Mouse (Mus musculus): Measurements from ENCODE around the gene Spata3. TPM values are rescaled to one million over a fixed set of nuclear protein-coding genes. Genes with fewer than 3 reads are reported as not detected.

The Spata3 gene
- polyA plus RNA-seq, 1 experiment from 2014 or later: 0.32 TPM

DNA sequence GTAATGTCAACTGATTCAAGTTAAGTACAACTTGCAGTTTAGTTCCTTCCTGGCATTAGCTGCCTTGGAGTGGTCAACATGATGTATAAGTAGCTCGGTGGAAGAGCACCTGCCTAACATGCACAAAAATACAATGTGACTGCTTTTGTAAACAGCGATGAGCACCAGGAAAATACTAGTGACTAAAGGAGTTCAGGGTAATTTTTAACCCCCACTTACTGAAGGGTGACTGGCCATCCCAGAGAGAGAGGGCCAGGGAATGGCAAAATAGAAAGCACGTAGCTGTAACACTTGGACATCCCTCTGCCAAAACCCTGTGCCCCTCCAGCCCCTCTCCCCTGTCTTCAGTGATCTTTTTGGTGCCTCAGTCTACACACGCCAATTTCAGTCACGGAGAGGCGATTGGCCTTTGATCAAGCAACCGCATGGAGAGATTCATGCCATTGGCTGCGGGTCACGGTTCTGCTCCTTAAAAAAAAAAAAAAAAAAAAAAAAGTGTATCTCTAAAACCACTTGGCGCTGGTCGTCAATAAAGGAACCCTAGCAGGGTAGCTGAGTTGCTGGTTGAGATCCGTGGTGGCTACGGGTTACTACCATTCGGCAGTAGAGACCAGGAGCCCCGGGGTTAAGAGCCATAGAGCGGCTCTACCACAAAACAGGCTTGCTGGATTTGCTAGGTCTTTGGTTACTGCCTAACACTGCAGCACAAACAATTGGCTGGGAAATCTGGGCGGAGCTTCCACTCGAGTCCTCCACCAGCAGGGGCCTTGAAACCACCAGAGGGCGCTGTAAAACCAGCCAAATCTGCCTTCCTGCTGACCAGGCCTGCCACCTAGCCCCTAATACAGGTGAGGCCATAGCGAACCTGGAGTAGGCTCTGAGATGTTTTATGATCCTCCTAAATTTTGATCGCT, 42.5 kb downstream of the Spata3 start:
- H3K27ac ChIP-seq (replicated peaks; ENCODE audit: low read depth, low read length): peak overlapping the region; percentile 50
- DNase-seq: peak; percentile 96
- no peaks in the 10 kb centered on the region for H3K4me1 ChIP-seq (ENCODE audit: control insufficient read depth, insufficient read depth, low read length)
- no peaks in the 10 kb centered on the region for H3K9me3 ChIP-seq (ENCODE audit: control insufficient read depth, low read length)
- 8% methylated on average over 21 of the region's 21 CpGs for WGBS
- peak overlapping the region; percentile 30 for H3K4me3 ChIP-seq (replicated peaks; ENCODE audit: low read depth, low read length)
- no peaks in the 10 kb centered on the region for H3K27me3 ChIP-seq (ENCODE audit: control insufficient read depth, insufficient read depth, low read length)
- H3K36me3 ChIP-seq (ENCODE audit: control insufficient read depth, insufficient read depth, low read length): no peaks in the 10 kb centered on the region
- H3K4me2 ChIP-seq (ENCODE audit: low read length): peak overlapping the region; percentile 54
- peak; percentile 80 for ATAC-seq (ENCODE audit: low FRiP score, low TSS enrichment)
- H3K9ac ChIP-seq (replicated peaks; ENCODE audit: low read length): peak overlapping the region; percentile 42

DNA sequence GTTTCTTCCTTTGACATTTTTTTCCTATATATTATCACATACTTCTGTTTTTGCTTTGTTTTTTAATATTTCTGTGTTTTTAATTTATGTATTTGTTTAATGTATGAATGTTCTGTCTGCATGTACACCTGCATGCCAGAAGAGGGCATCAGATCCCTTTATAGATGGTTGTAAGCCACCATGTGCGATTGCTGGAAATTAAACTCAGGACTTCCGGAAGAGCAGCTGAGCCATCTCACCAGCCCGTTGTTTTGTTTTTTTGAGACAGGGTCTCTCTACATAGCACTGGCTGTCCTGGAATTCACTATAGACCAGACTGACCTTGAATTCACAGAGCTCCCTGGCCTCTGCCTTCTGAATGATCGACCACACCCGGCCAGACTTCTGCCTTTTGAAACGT, 45.9 kb downstream of the Spata3 start:
- no peak overlapping the region for H3K27ac ChIP-seq (replicated peaks; ENCODE audit: low read depth, low read length)
- no peak overlapping the region for H3K9ac ChIP-seq (replicated peaks; ENCODE audit: low read length)
- WGBS: 87% methylated on average over 6 of the region's 6 CpGs
- no peaks in the 10 kb centered on the region for H3K36me3 ChIP-seq (ENCODE audit: control insufficient read depth, insufficient read depth, low read length)
- H3K27me3 ChIP-seq (ENCODE audit: control insufficient read depth, insufficient read depth, low read length): no peaks in the 10 kb centered on the region
- DNase-seq: no peak
- H3K4me3 ChIP-seq (replicated peaks; ENCODE audit: low read depth, low read length): no peak overlapping the region
- peaks cover 9% of the 10 kb centered on the region for H3K4me1 ChIP-seq (ENCODE audit: control insufficient read depth, insufficient read depth, low read length)
- ATAC-seq (ENCODE audit: low FRiP score, low TSS enrichment): no peak
- no peaks in the 10 kb centered on the region for H3K9me3 ChIP-seq (ENCODE audit: control insufficient read depth, low read length)
- H3K4me2 ChIP-seq (ENCODE audit: low read length): no peak overlapping the region

DNA sequence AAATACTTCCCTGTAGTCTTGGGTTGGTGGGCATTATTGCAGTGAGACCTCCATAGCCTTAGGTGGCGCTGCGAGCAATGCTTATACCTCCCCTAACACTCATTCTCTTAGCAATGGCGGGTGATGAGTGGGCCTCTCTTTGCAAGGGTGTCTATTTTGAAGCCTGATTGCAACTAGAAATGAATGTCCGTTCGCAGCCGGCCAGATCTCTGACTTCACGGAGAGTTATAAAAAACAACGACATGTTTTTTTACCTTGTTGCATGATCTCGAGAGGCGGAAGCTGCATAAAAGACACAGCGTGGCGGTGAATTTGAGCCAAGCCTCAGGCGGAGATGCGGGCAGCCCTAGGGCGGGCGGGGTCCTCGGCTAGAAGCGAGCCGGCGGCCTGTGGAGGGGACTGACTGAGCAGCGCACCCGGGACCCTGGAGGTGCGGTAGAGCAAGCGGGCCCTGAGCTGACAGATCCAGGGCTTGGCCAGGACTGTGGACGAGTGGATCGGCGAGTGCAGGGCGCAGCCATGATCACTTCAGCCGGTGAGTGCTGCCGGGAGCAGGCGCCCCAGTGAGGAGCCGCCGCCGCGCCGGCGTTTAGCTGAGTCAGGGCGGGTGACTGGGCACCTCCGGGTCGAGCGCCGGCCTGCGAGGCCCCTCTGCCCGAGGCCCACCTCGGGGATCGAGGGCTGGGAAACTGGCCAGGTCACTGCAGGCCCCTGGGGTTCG, 47.8 kb downstream of the Spata3 start, which contains the start of gene Psmd1:
Gene Psmd1, plus strand, starts transcription at position 117 of the 721 bp plus-strand sequence.
- WGBS: 0% methylated on average over 47 of the region's 47 CpGs
- DNase-seq (peak; percentile 95), ATAC-seq (ENCODE audit: low FRiP score, low TSS enrichment) (peak; percentile 93)
- peak within 1 kb of the TSS; percentile 79 for H3K27ac ChIP-seq (replicated peaks; ENCODE audit: low read depth, low read length)
- H3K4me1 ChIP-seq (ENCODE audit: control insufficient read depth, insufficient read depth, low read length): peaks cover 9% of the 10 kb centered on the region
- H3K9me3 ChIP-seq (ENCODE audit: control insufficient read depth, low read length): no peaks in the 10 kb centered on the region
- peak within 1 kb of the TSS; percentile 99 for H3K4me3 ChIP-seq (replicated peaks; ENCODE audit: low read depth, low read length)
- no peaks in the 10 kb centered on the region for H3K27me3 ChIP-seq (ENCODE audit: control insufficient read depth, insufficient read depth, low read length)
- H3K36me3 ChIP-seq (ENCODE audit: control insufficient read depth, insufficient read depth, low read length): no peaks in the 10 kb centered on the region
- peak within 1 kb of the TSS; percentile 95 for H3K9ac ChIP-seq (replicated peaks; ENCODE audit: low read length)
- H3K4me2 ChIP-seq (ENCODE audit: low read length): peak within 1 kb of the TSS; percentile 95

DNA sequence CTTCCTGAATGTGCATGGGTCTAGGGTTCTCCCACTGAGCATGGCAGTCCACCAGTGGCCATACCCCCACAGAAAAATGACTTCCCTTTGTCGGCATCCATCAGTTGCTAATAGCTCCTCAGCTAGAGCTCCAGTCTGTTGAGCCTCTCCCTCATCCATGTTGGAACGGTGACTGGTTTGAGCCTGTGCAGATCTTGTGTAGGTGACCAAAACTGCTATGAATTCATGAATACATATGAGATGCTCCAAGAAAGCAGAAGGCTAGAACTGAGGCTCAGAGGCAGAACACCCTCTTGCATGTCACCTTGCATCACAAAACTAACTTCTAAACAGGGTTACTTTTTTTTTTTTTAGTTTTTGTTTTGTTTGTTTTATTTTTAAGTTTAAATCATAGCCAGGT, 59.9 kb downstream of the Spata3 start:
- Histone ChIP-seq H3K27ac (replicated peaks; ENCODE audit: low read depth, low read length) (no peak overlapping the region), H3K27me3 (ENCODE audit: control insufficient read depth, insufficient read depth, low read length) (no peaks in the 10 kb centered on the region), H3K4me3 (replicated peaks; ENCODE audit: low read depth, low read length) (no peak overlapping the region), H3K4me2 (ENCODE audit: low read length) (no peak overlapping the region), H3K9ac (replicated peaks; ENCODE audit: low read length) (no peak overlapping the region), H3K9me3 (ENCODE audit: control insufficient read depth, low read length) (no peaks in the 10 kb centered on the region), H3K36me3 (ENCODE audit: control insufficient read depth, insufficient read depth, low read length) (peaks cover 80% of the 10 kb centered on the region), H3K4me1 (ENCODE audit: control insufficient read depth, insufficient read depth, low read length) (no peaks in the 10 kb centered on the region)
- 99% methylated on average over 2 of the region's 2 CpGs for WGBS
- ATAC-seq (ENCODE audit: low FRiP score, low TSS enrichment): no peak
- DNase-seq: no peak

Other genes with a start within 250 kb of the Spata3 start
- 0.59 and 0.80 TPM in 2 replicates for gene A630001G21Rik, start 238.2 kb upstream of the Spata3 start, polyA plus RNA-seq (2014; fragmentation: Nextera tagmentation; extraction: Ambion mirVana)
- 74.8 and 94.5 TPM in 2 replicates for gene Cab39, start 223.4 kb upstream of the Spata3 start, polyA plus RNA-seq (2014; fragmentation: Nextera tagmentation; extraction: Ambion mirVana)
- 136 and 176 TPM in 2 replicates for gene Itm2c, start 122.5 kb upstream of the Spata3 start, polyA plus RNA-seq (2014; fragmentation: Nextera tagmentation; extraction: Ambion mirVana)
- gene 4933407L21Rik, start 88.3 kb upstream of the Spata3 start, polyA plus RNA-seq (2014; fragmentation: Nextera tagmentation; extraction: Ambion mirVana): 6.9 and 7.5 TPM in 2 replicates
- 0.05 and 0.11 TPM in 2 replicates for gene Gpr55, start 55.8 kb upstream of the Spata3 start, polyA plus RNA-seq (2014; fragmentation: Nextera tagmentation; extraction: Ambion mirVana)
- 7.0 and 7.3 TPM in 2 replicates for gene 2810459M11Rik, start 29.0 kb downstream of the Spata3 start, polyA plus RNA-seq (2014; fragmentation: Nextera tagmentation; extraction: Ambion mirVana)
- 149 and 214 TPM in 2 replicates for gene Psmd1, start 47.6 kb downstream of the Spata3 start, polyA plus RNA-seq (2014; fragmentation: Nextera tagmentation; extraction: Ambion mirVana)
- gene Htr2b, start 95.2 kb downstream of the Spata3 start, polyA plus RNA-seq (2014; fragmentation: Nextera tagmentation; extraction: Ambion mirVana): 0.24 and 0.59 TPM in 2 replicates
- 0.50 and 0.62 TPM in 2 replicates for gene Gm21972, start 116.8 kb downstream of the Spata3 start, polyA plus RNA-seq (2014; fragmentation: Nextera tagmentation; extraction: Ambion mirVana)
- 29.1 and 37.8 TPM in 2 replicates for gene Armc9, start 138.0 kb downstream of the Spata3 start, polyA plus RNA-seq (2014; fragmentation: Nextera tagmentation; extraction: Ambion mirVana)